Mouse (Mus musculus) neural tube, embryonic 15.5 days (tissue): ENCODE measurements at regions not wholly inside any gene's neighbourhood (a gene's known extent, or its start where the extent isn't known, plus 50 kb on each side); places are given as distances from the start of the nearest gene placed in this dataset.
A peak's percentile ranks its signal among the peaks of the same experiment; 100 is the strongest.

ENCODE experiments used
- ATAC-seq: fragments of 200-750 bp; cut with Nextera tagmentation; 2 replicates; pipeline ENCODE4 v1.8.0; 2017; ENCODE audit warnings: mild to moderate bottlenecking, moderate TSS enrichment, moderate library complexity; ENCODE audit not compliant: low FRiP score
- H3K27ac ChIP-seq: fragments of 300-500 bp; sonication (generic); replicated peaks from 2 replicates; pipeline ENCODE4 v1.5.1; 2015; ENCODE audit warnings: mild to moderate bottlenecking, inconsistent platforms
- H3K27me3 ChIP-seq: fragments of 300-500 bp; sonication (generic); replicated peaks from 2 replicates; pipeline ENCODE4 v1.6.1; 2015; ENCODE audit warnings: inconsistent platforms
- H3K36me3 ChIP-seq: fragments of 300-500 bp; sonication (generic); 2 replicates; pipeline ENCODE4 v1.6.1; 2015; ENCODE audit warnings: inconsistent platforms
- H3K4me1 ChIP-seq: fragments of 300-500 bp; sonication (generic); 2 replicates; pipeline ENCODE4 v1.6.1; 2015; ENCODE audit warnings: inconsistent platforms
- H3K4me2 ChIP-seq: fragments of 300-500 bp; sonication (generic); 2 replicates; pipeline ENCODE4 v1.6.1; 2015; ENCODE audit warnings: inconsistent platforms, mild to moderate bottlenecking, moderate library complexity
- H3K4me3 ChIP-seq: fragments of 300-500 bp; sonication (generic); replicated peaks from 2 replicates; pipeline ENCODE4 v1.5.1; 2015; ENCODE audit warnings: mild to moderate bottlenecking, inconsistent platforms
- H3K9ac ChIP-seq: fragments of 300-500 bp; sonication (generic); replicated peaks from 2 replicates; pipeline ENCODE4 v1.6.1; 2015; ENCODE audit warnings: mild to moderate bottlenecking, inconsistent platforms
- H3K9me3 ChIP-seq: fragments of 300-500 bp; sonication (generic); replicated peaks from 2 replicates; pipeline ENCODE4 v1.6.1; 2016; ENCODE audit warnings: inconsistent platforms
- WGBS: fragments of 180-500 bp; shearing (Covaris S2); methylation state at CpG from one replicate; pipeline ENCODE4 v1.1.7; 2015; ENCODE audit warnings: mixed read lengths; 5-methylcytosine and 5-hydroxymethylcytosine counted together

- Histone ChIP-seq H3K36me3 (no peaks in the 10 kb centered on the region), H3K9ac (no peak overlapping the region), H3K27me3 (no peaks in the 10 kb centered on the region), H3K9me3 (no peaks in the 10 kb centered on the region), H3K27ac (no peak overlapping the region), H3K4me3 (no peak overlapping the region), H3K4me2 (no peak overlapping the region), H3K4me1 (no peaks in the 10 kb centered on the region)
- 48% methylated on average over 1 of the region's 1 CpGs for WGBS
- ATAC-seq, result no peak
Measured at GRCm38 (mm10) chr12:47466740-47467139, 648.0 kb upstream of the Nova1 start.

GRCm38 (mm10) chr12:47465924-47466323, 647.2 kb upstream of the Nova1 start:
- H3K36me3 ChIP-seq, result no peaks in the 10 kb centered on the region
- H3K4me1 ChIP-seq, result no peaks in the 10 kb centered on the region
- ATAC-seq, result peak; percentile 47; the same call in 1 of the 2 replicates
- H3K9me3 ChIP-seq, result no peaks in the 10 kb centered on the region
- no peak overlapping the region for H3K9ac ChIP-seq
- WGBS, result 34% methylated on average over 5 of the region's 5 CpGs
- H3K27ac ChIP-seq, result no peak overlapping the region
- no peaks in the 10 kb centered on the region for H3K27me3 ChIP-seq
- no peak overlapping the region for H3K4me3 ChIP-seq
- no peak overlapping the region for H3K4me2 ChIP-seq

- Histone ChIP-seq H3K36me3 (no peaks in the 10 kb centered on the region), H3K4me3 (no peak overlapping the region), H3K27me3 (no peaks in the 10 kb centered on the region), H3K4me2 (no peak overlapping the region), H3K27ac (no peak overlapping the region), H3K9me3 (no peaks in the 10 kb centered on the region), H3K9ac (no peak overlapping the region), H3K4me1 (no peaks in the 10 kb centered on the region)
- no peak for ATAC-seq
- WGBS, result 55% methylated on average over 1 of the region's 1 CpGs
Measured at GRCm38 (mm10) chr12:47431669-47432068, 612.9 kb upstream of the Nova1 start.

DNA sequence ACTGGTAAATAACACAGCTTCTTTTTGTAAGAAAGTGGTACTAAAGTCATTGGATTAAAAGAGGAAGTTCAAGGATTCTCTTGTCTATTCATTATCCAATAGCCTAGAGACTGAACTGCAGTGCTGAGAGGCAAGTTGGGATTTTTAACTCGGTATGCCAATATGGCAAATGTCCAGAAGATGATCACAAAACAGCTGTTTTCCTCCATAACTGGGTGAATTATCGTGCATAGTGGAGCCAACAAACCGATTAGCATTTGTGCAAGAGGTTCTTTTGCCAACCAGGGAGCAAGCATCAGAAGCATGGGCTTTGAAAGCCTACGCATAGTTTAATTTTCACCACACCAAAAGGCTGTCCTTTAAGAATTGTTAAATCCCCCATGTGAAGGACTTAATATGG, 593.5 kb upstream of the Nova1 start:
- Histone ChIP-seq H3K9me3 (no peaks in the 10 kb centered on the region), H3K27me3 (no peaks in the 10 kb centered on the region), H3K4me3 (no peak overlapping the region), H3K36me3 (no peaks in the 10 kb centered on the region), H3K4me2 (no peak overlapping the region), H3K9ac (no peak overlapping the region), H3K4me1 (no peaks in the 10 kb centered on the region), H3K27ac (no peak overlapping the region)
- ATAC-seq, result no peak
- WGBS, result 64% methylated on average over 4 of the region's 4 CpGs

GRCm38 (mm10) chr12:47406563-47406962, 587.8 kb upstream of the Nova1 start:
- Histone ChIP-seq H3K9me3 (no peaks in the 10 kb centered on the region), H3K4me1 (no peaks in the 10 kb centered on the region), H3K27me3 (no peaks in the 10 kb centered on the region), H3K4me2 (no peak overlapping the region), H3K4me3 (no peak overlapping the region), H3K9ac (no peak overlapping the region), H3K27ac (no peak overlapping the region), H3K36me3 (no peaks in the 10 kb centered on the region)
- ATAC-seq, result no peak
- 89% methylated on average over 2 of the region's 2 CpGs for WGBS

DNA sequence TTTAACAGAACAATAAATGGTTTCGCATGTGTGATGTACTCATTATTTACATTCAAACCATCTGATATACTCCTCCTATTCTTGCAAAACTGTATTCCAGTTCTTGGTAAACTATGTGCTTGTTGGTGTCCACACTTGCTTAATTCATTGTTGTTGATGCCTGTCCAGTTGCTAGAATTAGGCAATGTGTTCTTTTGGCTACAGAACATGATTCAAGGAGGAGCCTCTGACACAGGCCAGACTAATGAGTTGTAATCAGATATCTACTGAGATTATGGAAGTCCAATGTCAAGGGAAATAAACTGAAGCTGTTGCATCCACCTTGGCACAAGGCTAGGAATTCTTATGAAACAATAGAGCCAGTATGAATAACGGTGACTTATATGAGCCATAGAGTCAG, 587.4 kb upstream of the Nova1 start:
- H3K4me2 ChIP-seq, result no peak overlapping the region
- no peak overlapping the region for H3K4me3 ChIP-seq
- no peaks in the 10 kb centered on the region for H3K9me3 ChIP-seq
- H3K9ac ChIP-seq, result no peak overlapping the region
- no peaks in the 10 kb centered on the region for H3K4me1 ChIP-seq
- WGBS, result 97% methylated on average over 2 of the region's 2 CpGs
- no peaks in the 10 kb centered on the region for H3K36me3 ChIP-seq
- no peak for ATAC-seq
- no peaks in the 10 kb centered on the region for H3K27me3 ChIP-seq
- H3K27ac ChIP-seq, result no peak overlapping the region

DNA sequence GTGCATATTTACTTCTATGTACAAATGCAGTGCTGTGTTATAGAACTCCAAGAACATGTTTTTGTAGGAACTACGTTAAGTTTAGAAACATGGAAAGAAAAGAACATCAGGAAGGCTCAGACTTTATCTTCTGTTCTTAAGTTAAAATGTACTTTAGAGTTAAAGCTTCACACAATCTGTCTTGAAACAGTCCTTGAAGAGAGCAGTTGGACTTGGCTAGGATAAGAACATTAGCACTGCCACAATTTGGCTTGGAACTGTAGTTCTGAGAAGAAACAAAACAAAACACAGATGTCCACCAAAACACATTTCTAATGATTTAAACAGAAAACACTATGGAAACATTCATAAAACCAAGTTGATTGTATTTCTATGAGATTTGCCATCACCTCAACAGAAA, 564.5 kb upstream of the Nova1 start:
- no peak overlapping the region for H3K9ac ChIP-seq
- no peak for ATAC-seq
- no peaks in the 10 kb centered on the region for H3K27me3 ChIP-seq
- H3K4me3 ChIP-seq, result no peak overlapping the region
- 100% methylated on average over 1 of the region's 1 CpGs for WGBS
- no peaks in the 10 kb centered on the region for H3K36me3 ChIP-seq
- H3K27ac ChIP-seq, result no peak overlapping the region
- no peaks in the 10 kb centered on the region for H3K9me3 ChIP-seq
- H3K4me1 ChIP-seq, result no peaks in the 10 kb centered on the region
- H3K4me2 ChIP-seq, result no peak overlapping the region

GRCm38 (mm10) chr12:47353269-47353668, 534.5 kb upstream of the Nova1 start:
- H3K4me2 ChIP-seq, result no peak overlapping the region
- no peak overlapping the region for H3K27ac ChIP-seq
- H3K9me3 ChIP-seq, result no peaks in the 10 kb centered on the region
- no peak overlapping the region for H3K4me3 ChIP-seq
- no peak overlapping the region for H3K9ac ChIP-seq
- WGBS, result 71% methylated on average over 2 of the region's 2 CpGs
- no peaks in the 10 kb centered on the region for H3K27me3 ChIP-seq
- no peaks in the 10 kb centered on the region for H3K4me1 ChIP-seq
- no peaks in the 10 kb centered on the region for H3K36me3 ChIP-seq
- no peak for ATAC-seq

GRCm38 (mm10) chr12:47351229-47351628, 532.5 kb upstream of the Nova1 start:
- no peak overlapping the region for H3K4me3 ChIP-seq
- H3K27me3 ChIP-seq, result no peaks in the 10 kb centered on the region
- H3K27ac ChIP-seq, result no peak overlapping the region
- H3K36me3 ChIP-seq, result no peaks in the 10 kb centered on the region
- ATAC-seq, result no peak
- no peak overlapping the region for H3K4me2 ChIP-seq
- no peaks in the 10 kb centered on the region for H3K4me1 ChIP-seq
- H3K9ac ChIP-seq, result no peak overlapping the region
- WGBS, result 92% methylated on average over 1 of the region's 1 CpGs
- H3K9me3 ChIP-seq, result no peaks in the 10 kb centered on the region

GRCm38 (mm10) chr12:47313413-47313812, 494.7 kb upstream of the Nova1 start:
- ATAC-seq, result no peak; the same call in 1 of the 2 replicates
- Histone ChIP-seq H3K4me1 (no peaks in the 10 kb centered on the region), H3K9ac (no peak overlapping the region), H3K9me3 (no peaks in the 10 kb centered on the region), H3K27ac (no peak overlapping the region), H3K4me2 (no peak overlapping the region), H3K36me3 (no peaks in the 10 kb centered on the region), H3K27me3 (no peaks in the 10 kb centered on the region), H3K4me3 (no peak overlapping the region)
- 16% methylated on average over 2 of the region's 2 CpGs for WGBS

- H3K36me3 ChIP-seq, result no peaks in the 10 kb centered on the region
- H3K4me1 ChIP-seq, result no peaks in the 10 kb centered on the region
- no peak overlapping the region for H3K9ac ChIP-seq
- no peaks in the 10 kb centered on the region for H3K9me3 ChIP-seq
- WGBS, result 27% methylated on average over 3 of the region's 3 CpGs
- peak; percentile 31; the same call in 1 of the 2 replicates for ATAC-seq
- H3K27me3 ChIP-seq, result no peaks in the 10 kb centered on the region
- H3K4me2 ChIP-seq, result no peak overlapping the region
- H3K27ac ChIP-seq, result no peak overlapping the region
- no peak overlapping the region for H3K4me3 ChIP-seq
Measured at GRCm38 (mm10) chr12:47275904-47276303, 457.2 kb upstream of the Nova1 start.

GRCm38 (mm10) chr12:47272309-47272708, 453.6 kb upstream of the Nova1 start:
- H3K4me3 ChIP-seq, result no peak overlapping the region
- no peaks in the 10 kb centered on the region for H3K27me3 ChIP-seq
- 88% methylated on average over 2 of the region's 2 CpGs for WGBS
- no peak for ATAC-seq
- H3K9me3 ChIP-seq, result no peaks in the 10 kb centered on the region
- H3K9ac ChIP-seq, result no peak overlapping the region
- no peak overlapping the region for H3K4me2 ChIP-seq
- H3K27ac ChIP-seq, result no peak overlapping the region
- no peaks in the 10 kb centered on the region for H3K36me3 ChIP-seq
- H3K4me1 ChIP-seq, result no peaks in the 10 kb centered on the region

GRCm38 (mm10) chr12:47264118-47264517, 445.4 kb upstream of the Nova1 start:
- H3K4me1 ChIP-seq, result no peaks in the 10 kb centered on the region
- no peak overlapping the region for H3K4me2 ChIP-seq
- no peak overlapping the region for H3K4me3 ChIP-seq
- ATAC-seq, result no peak
- H3K9me3 ChIP-seq, result no peaks in the 10 kb centered on the region
- H3K9ac ChIP-seq, result no peak overlapping the region
- H3K36me3 ChIP-seq, result no peaks in the 10 kb centered on the region
- H3K27me3 ChIP-seq, result no peaks in the 10 kb centered on the region
- 50% methylated on average over 1 of the region's 1 CpGs for WGBS
- no peak overlapping the region for H3K27ac ChIP-seq
